In genomic region chr3:95905146-95905939, GRCm38 (mm10) we compare ENCODE assay signal across 8 mouse cellular contexts. TPM values are rescaled to one million over a fixed set of nuclear protein-coding genes. Genes with fewer than 3 reads are reported as not detected.
DNase-seq lines count a peak whose midpoint lies in the region; ATAC-seq and TF ChIP-seq lines count a peak whose summit lies in the region.

No protein-coding gene starts in this region.

- no peaks in the 10 kb centered on the region for H3K36me3 ChIP-seq in forebrain, postnatal 0 days (ENCODE audit: insufficient read depth)
- H3K36me3 ChIP-seq in intestine, embryonic 14.5 days (ENCODE audit: control insufficient read depth, insufficient read depth, low read length): no peaks in the 10 kb centered on the region
- no peaks in the 10 kb centered on the region for H3K36me3 ChIP-seq in liver, embryonic 15.5 days (replicated peaks)
- no peaks in the 10 kb centered on the region for H3K36me3 ChIP-seq in neural tube, embryonic 13.5 days

- H3K4me3 ChIP-seq in forebrain, postnatal 0 days (ENCODE audit: low read depth, low read length): peak overlapping the region; percentile 24
- H3K4me3 ChIP-seq in intestine, embryonic 14.5 days (ENCODE audit: low read depth, low read length): peak overlapping the region; percentile 36
- H3K4me3 ChIP-seq in liver, embryonic 15.5 days (replicated peaks): peak overlapping the region; percentile 33
- peak overlapping the region; percentile 38 for H3K4me3 ChIP-seq in neural tube, embryonic 13.5 days

- peaks cover 10% of the 10 kb centered on the region; the same call in 1 of the 2 replicates for H3K27me3 ChIP-seq in forebrain, postnatal 0 days (ENCODE audit: insufficient read depth, low read length)
- no peaks in the 10 kb centered on the region for H3K27me3 ChIP-seq in intestine, embryonic 14.5 days (replicated peaks; ENCODE audit: control insufficient read depth, insufficient read depth, low read length)
- peaks cover 93% of the 10 kb centered on the region for H3K27me3 ChIP-seq in liver, embryonic 15.5 days
- peaks cover 27% of the 10 kb centered on the region for H3K27me3 ChIP-seq in neural tube, embryonic 13.5 days

- TF ChIP-seq CTCF in forebrain, postnatal 0 days (IDR thresholded peaks at IDR 0.05; ENCODE audit: low read depth): no peak

- H3K9ac ChIP-seq in forebrain, postnatal 0 days: 0 out of 2 replicates have a peak overlapping the region, but pooled peaks have one; percentile 0
- peak overlapping the region; percentile 14; the same call in 1 of the 2 replicates for H3K9ac ChIP-seq in intestine, embryonic 14.5 days (ENCODE audit: low read length)
- H3K9ac ChIP-seq in liver, embryonic 15.5 days: no peak overlapping the region
- peak overlapping the region; percentile 60 for H3K9ac ChIP-seq in neural tube, embryonic 13.5 days

- WGBS in forebrain, postnatal 0 days: under 1% methylated on average over 18 of the region's 18 CpGs
- WGBS in intestine, embryonic 14.5 days: under 1% methylated on average over 18 of the region's 18 CpGs
- WGBS in liver, embryonic 15.5 days (ENCODE audit: insufficient replicate concordance): under 1% methylated on average over 18 of the region's 18 CpGs
- under 1% methylated on average over 18 of the region's 18 CpGs for WGBS in neural tube, embryonic 13.5 days

- peak overlapping the region; percentile 50 for H3K4me2 ChIP-seq in forebrain, postnatal 0 days (ENCODE audit: low read depth)
- H3K4me2 ChIP-seq in intestine, embryonic 14.5 days (ENCODE audit: low read length): peak overlapping the region; percentile 78
- peak overlapping the region; percentile 66 for H3K4me2 ChIP-seq in liver, embryonic 15.5 days
- H3K4me2 ChIP-seq in neural tube, embryonic 13.5 days: peak overlapping the region; percentile 76

- peak; percentile 59 for ATAC-seq in frontal cortex, adult (ENCODE audit: low TSS enrichment)
- ATAC-seq in forebrain, postnatal 0 days: peak; percentile 51; the same call in 1 of the 2 replicates
- peak; percentile 53 for ATAC-seq in intestine, embryonic 14.5 days (replicated peaks; ENCODE audit: low FRiP score, low TSS enrichment, low read depth)
- ATAC-seq in liver, embryonic 15.5 days (ENCODE audit: insufficient read depth): peak; percentile 45; the same call in 1 of the 2 replicates
- ATAC-seq in neural tube, embryonic 13.5 days (ENCODE audit: low read depth): peak; percentile 46; the same call in 1 of the 2 replicates

- H3K27ac ChIP-seq in forebrain, postnatal 0 days (ENCODE audit: low read depth, low read length): no peak overlapping the region
- no peak overlapping the region for H3K27ac ChIP-seq in intestine, embryonic 14.5 days (ENCODE audit: low read depth)
- peak overlapping the region; percentile 78 for H3K27ac ChIP-seq in liver, embryonic 15.5 days (replicated peaks)
- no peak overlapping the region for H3K27ac ChIP-seq in neural tube, embryonic 13.5 days (replicated peaks)

- peaks cover 25% of the 10 kb centered on the region for H3K4me1 ChIP-seq in forebrain, postnatal 0 days (ENCODE audit: insufficient read depth)
- peaks cover 22% of the 10 kb centered on the region for H3K4me1 ChIP-seq in intestine, embryonic 14.5 days (replicated peaks; ENCODE audit: control insufficient read depth, insufficient read depth, low read length)
- H3K4me1 ChIP-seq in liver, embryonic 15.5 days (replicated peaks): peaks cover 27% of the 10 kb centered on the region
- H3K4me1 ChIP-seq in neural tube, embryonic 13.5 days (replicated peaks): peaks cover 36% of the 10 kb centered on the region

- no peaks in the 10 kb centered on the region for H3K9me3 ChIP-seq in forebrain, postnatal 0 days (ENCODE audit: low read length)
- no peaks in the 10 kb centered on the region for H3K9me3 ChIP-seq in intestine, embryonic 14.5 days (ENCODE audit: control insufficient read depth, low read length)
- H3K9me3 ChIP-seq in liver, embryonic 15.5 days (replicated peaks): no peaks in the 10 kb centered on the region
- H3K9me3 ChIP-seq in neural tube, embryonic 13.5 days: no peaks in the 10 kb centered on the region

- no peak for DNase-seq in frontal cortex, postnatal 10 days (ENCODE audit: low spot score in 2 of 2)
- peak; percentile 62 for DNase-seq in T-cell, adult 2 months (ENCODE audit: low spot score)
- no peak for DNase-seq in forebrain, postnatal 0 days
- DNase-seq in intestine, embryonic 14.5 days (ENCODE audit: low spot score): peak; percentile 69
- no peak for DNase-seq in right cerebral cortex, postnatal 4 days

RNA-seq across cellular contexts. Expression of gene Car14, which starts 0.9 kb away (rescaled TPM):
- total RNA-seq in forebrain, postnatal 0 days (2014; rRNA removed): 5.0 and 9.4 TPM in 2 replicates
- polyA plus RNA-seq in forebrain, postnatal 0 days (2015; fragmentation: Nextera tagmentation; extraction: Ambion mirVana): 11.2 and 12.8 TPM in 2 replicates
- 2.7 and 4.3 TPM in 2 replicates for polyA plus RNA-seq in intestine, embryonic 14.5 days (2014; fragmentation: Nextera tagmentation; extraction: Ambion mirVana)
- 11.8 and 15.6 TPM in 2 replicates for polyA plus RNA-seq in liver, embryonic 15.5 days (2015; fragmentation: Nextera tagmentation; extraction: Ambion mirVana)
- polyA plus RNA-seq in neural tube, embryonic 13.5 days (2015; fragmentation: Nextera tagmentation; extraction: Ambion mirVana): 1.4 and 2.7 TPM in 2 replicates

RNA-seq across cellular contexts. Expression of gene Aph1a, which starts 11.6 kb away (rescaled TPM):
- 59.3 and 77.2 TPM in 2 replicates for total RNA-seq in forebrain, postnatal 0 days (2014; rRNA removed)
- 44.3 and 46.0 TPM in 2 replicates for polyA plus RNA-seq in forebrain, postnatal 0 days (2015; fragmentation: Nextera tagmentation; extraction: Ambion mirVana)
- 40.4 and 44.1 TPM in 2 replicates for polyA plus RNA-seq in intestine, embryonic 14.5 days (2014; fragmentation: Nextera tagmentation; extraction: Ambion mirVana)
- polyA plus RNA-seq in liver, embryonic 15.5 days (2015; fragmentation: Nextera tagmentation; extraction: Ambion mirVana): 11.8 and 13.3 TPM in 2 replicates
- polyA plus RNA-seq in neural tube, embryonic 13.5 days (2015; fragmentation: Nextera tagmentation; extraction: Ambion mirVana): 27.3 and 33.3 TPM in 2 replicates

RNA-seq across cellular contexts. Expression of gene BC028528, which starts 13.5 kb away (rescaled TPM):
- total RNA-seq in forebrain, postnatal 0 days (2014; rRNA removed): 5.7 and 9.9 TPM in 2 replicates
- polyA plus RNA-seq in forebrain, postnatal 0 days (2015; fragmentation: Nextera tagmentation; extraction: Ambion mirVana): 14.9 and 18.4 TPM in 2 replicates
- polyA plus RNA-seq in intestine, embryonic 14.5 days (2014; fragmentation: Nextera tagmentation; extraction: Ambion mirVana): 20.8 and 23.9 TPM in 2 replicates
- polyA plus RNA-seq in liver, embryonic 15.5 days (2015; fragmentation: Nextera tagmentation; extraction: Ambion mirVana): 6.6 and 7.0 TPM in 2 replicates
- 21.9 and 24.1 TPM in 2 replicates for polyA plus RNA-seq in neural tube, embryonic 13.5 days (2015; fragmentation: Nextera tagmentation; extraction: Ambion mirVana)

RNA-seq across cellular contexts. Expression of gene Ciart, which starts 23.3 kb away (rescaled TPM):
- 3.4 and 5.9 TPM in 2 replicates for total RNA-seq in forebrain, postnatal 0 days (2014; rRNA removed)
- polyA plus RNA-seq in forebrain, postnatal 0 days (2015; fragmentation: Nextera tagmentation; extraction: Ambion mirVana): 8.2 and 11.2 TPM in 2 replicates
- polyA plus RNA-seq in intestine, embryonic 14.5 days (2014; fragmentation: Nextera tagmentation; extraction: Ambion mirVana): 6.7 and 7.9 TPM in 2 replicates
- polyA plus RNA-seq in liver, embryonic 15.5 days (2015; fragmentation: Nextera tagmentation; extraction: Ambion mirVana): 1.2 and 1.4 TPM in 2 replicates
- polyA plus RNA-seq in neural tube, embryonic 13.5 days (2015; fragmentation: Nextera tagmentation; extraction: Ambion mirVana): 3.9 and 5.1 TPM in 2 replicates

RNA-seq across cellular contexts. Expression of gene Anp32e, which starts 23.7 kb away (rescaled TPM):
- 27.5 and 34.4 TPM in 2 replicates for total RNA-seq in forebrain, postnatal 0 days (2014; rRNA removed)
- 84.1 and 109 TPM in 2 replicates for polyA plus RNA-seq in forebrain, postnatal 0 days (2015; fragmentation: Nextera tagmentation; extraction: Ambion mirVana)
- polyA plus RNA-seq in intestine, embryonic 14.5 days (2014; fragmentation: Nextera tagmentation; extraction: Ambion mirVana): 54.3 and 61.2 TPM in 2 replicates
- 117 and 129 TPM in 2 replicates for polyA plus RNA-seq in liver, embryonic 15.5 days (2015; fragmentation: Nextera tagmentation; extraction: Ambion mirVana)
- 150 and 161 TPM in 2 replicates for polyA plus RNA-seq in neural tube, embryonic 13.5 days (2015; fragmentation: Nextera tagmentation; extraction: Ambion mirVana)

Comparison
In these comparisons a context has a peak if more than half of its experiments do, and no peak if none do; other contexts are left out.
1. DNase-seq: peak in T-cell, adult 2 months (single experiment) and intestine, embryonic 14.5 days (single experiment); none in frontal cortex, postnatal 10 days (0 of 2), forebrain, postnatal 0 days (single experiment) and right cerebral cortex, postnatal 4 days (single experiment).
2. Peak in every context shown above with its lines, with median percentiles within 50 percentile points of each other: ATAC-seq, H3K4me2 ChIP-seq and H3K4me3 ChIP-seq.